Mouse (Mus musculus) lung, adult 2 months (tissue): ENCODE measurements around the gene Col8a1.

Experiments used
- CTCF ChIP-seq: fragments of 200-500 bp; IDR thresholded peaks from 2 replicates; pipeline ENCODE4 v1.5.1; 2011; ENCODE audit warnings: mild to moderate bottlenecking, low read length, control low read depth; ENCODE audit not compliant: insufficient read depth
- POLR2A ChIP-seq: fragments of 200-500 bp; IDR thresholded peaks from 2 replicates; pipeline ENCODE4 v1.6.1; 2011; ENCODE audit warnings: low read depth, mild to moderate bottlenecking, control low read depth, low read length, borderline replicate concordance; ENCODE audit errors: extremely low read depth

- TF ChIP-seq CTCF = no peak
- no peak for TF ChIP-seq POLR2A
Measured at GRCm38 (mm10) chr16:57672251-57672650, 82.3 kb downstream of the Col8a1 start.
